Mouse (Mus musculus) kidney, adult 2 months (tissue): Measurements from ENCODE around the gene Shcbp1l.

Experiments used
- CTCF ChIP-seq: fragments of 200-500 bp; conservative IDR thresholded peaks from 2 replicates; pipeline ENCODE4 v1.5.1; 2011; ENCODE audit warnings: low read depth, mild to moderate bottlenecking, control low read depth, low read length, moderate library complexity, mixed read lengths; ENCODE audit not compliant: insufficient read depth, insufficient read length
- POLR2A ChIP-seq: fragments of 200-500 bp; IDR thresholded peaks from one replicate; pipeline ENCODE4 v1.6.1; 2011; ENCODE audit warnings: low read depth, low read length, control low read depth

- TF ChIP-seq CTCF = no peak
- no peak for TF ChIP-seq POLR2A
These were observed 15.8 kb downstream of the Shcbp1l start for GRCm38 (mm10) chr1:153440752-153441151.
